Mouse (Mus musculus) c-Kit-positive CD71-negative TER-119-negative erythroid progenitor cells, embryonic 14.5 days (primary cell): ENCODE results near the gene Tnf.

Experiments
- DNase-seq: peaks from one replicate; pipeline ENCODE4 v3.0.0-alpha.2; 2013; ENCODE audit warnings: low read depth

The Tnf gene

DNA sequence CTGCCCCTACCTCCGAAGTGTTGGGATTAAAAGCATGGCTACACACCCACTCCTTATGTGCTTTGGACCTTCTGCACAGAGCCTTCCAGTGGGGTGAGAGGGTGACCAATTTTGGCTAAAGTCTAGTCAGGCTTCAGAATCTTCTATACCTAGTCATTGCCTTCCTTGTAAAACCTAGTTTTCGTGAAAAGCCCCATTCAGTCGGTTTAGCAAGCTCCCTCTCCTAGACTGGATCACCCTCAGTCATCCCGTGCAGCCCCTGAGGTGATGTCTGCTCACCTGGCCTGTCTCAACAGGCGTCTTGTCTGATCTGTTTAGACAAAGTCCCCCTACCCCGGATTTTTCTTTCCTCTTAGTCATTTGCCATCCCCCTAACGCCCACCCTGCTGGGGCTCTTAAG, 3.8 kb downstream of the Tnf start:
- DNase-seq: no peak

DNA sequence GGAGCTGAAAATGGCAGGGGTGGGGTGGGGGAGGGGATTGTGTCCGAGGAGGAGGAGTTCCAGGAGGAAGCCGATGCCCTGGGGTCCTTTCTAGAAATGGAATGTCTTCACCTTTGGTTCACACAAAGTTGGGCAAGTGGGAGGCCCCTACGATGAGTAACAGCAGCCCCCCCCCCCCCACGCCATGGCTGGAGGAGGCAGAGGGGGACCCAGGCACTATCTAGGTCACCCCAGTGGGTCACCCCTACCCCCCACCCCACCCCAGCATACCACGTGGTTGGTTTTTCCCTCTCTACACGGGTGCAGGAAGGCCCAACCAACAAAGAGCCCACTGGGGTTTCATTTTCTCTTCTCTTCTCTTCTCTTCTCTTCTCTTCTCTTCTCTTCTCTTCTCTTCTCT, 4.7 kb downstream of the Tnf start:
- no peak for DNase-seq

DNA sequence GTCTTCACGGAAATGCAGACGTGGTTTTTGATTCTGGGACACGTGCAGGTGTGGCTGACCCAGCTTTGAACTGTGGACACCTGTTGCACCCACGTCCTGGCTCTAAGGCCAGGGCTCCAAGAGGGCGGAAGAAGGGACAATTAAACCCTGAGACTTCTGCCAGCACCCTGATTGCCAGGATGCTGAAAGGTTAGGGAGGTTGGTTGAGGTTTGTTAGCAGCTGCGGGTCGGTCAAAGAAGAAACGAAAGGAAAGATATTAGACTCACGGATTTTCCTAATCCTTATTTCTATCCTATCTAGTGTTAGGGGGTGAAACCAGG, 5.5 kb downstream of the Tnf start:
- no peak for DNase-seq

GRCm38 (mm10) chr17:35195631-35196320, 6.0 kb downstream of the Tnf start:
- no peak for DNase-seq

GRCm38 (mm10) chr17:35194844-35195630, 6.8 kb downstream of the Tnf start:
- DNase-seq: no peak

GRCm38 (mm10) chr17:35193881-35194843, 7.6 kb downstream of the Tnf start, which contains the start of gene Ltb:
Ltb (plus strand) TSS chr17:35194439.
- DNase-seq: no peak

DNA sequence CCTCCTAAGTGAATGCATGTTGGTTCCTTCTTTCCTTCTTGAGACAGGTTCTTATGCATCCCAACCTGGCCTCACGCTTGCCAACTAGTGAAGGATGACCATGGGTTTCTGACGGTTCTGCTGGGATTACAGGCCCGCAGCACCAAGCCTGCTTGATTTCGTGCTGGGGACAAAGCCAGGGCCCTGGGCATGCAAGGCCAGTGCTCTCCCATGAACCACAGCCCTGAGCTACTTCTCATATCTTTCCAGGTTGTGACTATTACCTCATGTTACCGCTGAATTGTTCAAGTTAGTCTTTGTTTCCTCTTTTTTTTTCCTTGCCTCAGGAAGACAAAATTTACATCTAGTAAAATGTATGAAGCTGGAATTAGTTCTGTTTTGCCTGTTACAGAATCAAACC, 8.9 kb downstream of the Tnf start:
- no peak for DNase-seq

DNA sequence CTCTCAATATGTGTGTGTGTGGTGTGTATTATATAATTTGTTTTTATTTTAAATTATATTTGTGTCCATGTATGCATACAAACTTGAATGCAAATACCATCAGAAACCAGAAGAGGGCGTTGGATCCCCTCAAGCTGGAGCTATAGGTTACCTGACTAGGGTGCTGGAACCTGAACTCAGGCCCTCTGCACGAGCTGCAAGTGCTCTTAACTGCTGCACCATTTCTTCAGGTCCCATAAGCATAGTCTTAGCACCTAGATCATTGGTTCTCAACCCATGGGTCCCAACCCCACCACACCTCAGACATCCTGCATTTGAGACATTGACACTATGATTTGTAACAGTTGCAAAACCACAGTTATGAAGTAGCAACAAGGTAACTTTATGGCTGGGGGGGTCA, 10.1 kb downstream of the Tnf start:
- DNase-seq: no peak

- DNase-seq: no peak
Measured at GRCm38 (mm10) chr17:35190096-35190495, 11.7 kb downstream of the Tnf start.

- DNase-seq: no peak
Measured at GRCm38 (mm10) chr17:35189186-35189585, 12.6 kb downstream of the Tnf start.

DNA sequence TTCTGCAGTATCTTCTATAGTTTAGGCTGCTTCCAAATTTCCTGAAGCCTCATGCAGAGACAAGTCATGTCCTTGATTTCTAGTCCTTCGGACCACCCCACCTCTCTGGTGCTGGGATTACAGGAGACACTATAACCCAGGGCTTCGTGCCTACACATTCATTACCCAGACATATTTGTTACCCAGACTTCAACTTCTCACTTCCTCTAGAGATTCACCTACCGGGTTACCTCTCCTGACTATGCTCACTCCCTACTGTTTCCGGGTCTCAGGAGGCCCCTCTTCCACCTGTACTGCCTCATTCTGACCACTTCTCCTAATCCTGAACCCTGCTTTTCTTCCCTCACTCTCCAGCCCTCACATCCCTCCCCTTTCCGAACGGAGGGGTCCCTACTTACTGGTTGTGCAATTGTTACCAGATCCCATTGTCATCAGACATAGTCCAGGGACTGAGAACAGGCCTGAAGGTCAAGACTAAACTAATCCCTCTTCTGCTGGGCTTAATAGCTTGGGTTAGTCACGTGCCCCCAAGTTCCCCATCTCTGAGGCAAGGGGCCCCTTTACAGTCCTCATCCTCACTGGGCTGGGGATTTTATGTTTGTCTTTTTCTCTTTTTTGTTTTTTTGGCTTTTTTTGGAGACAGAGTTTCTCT, 13.7 kb downstream of the Tnf start, which contains the start of gene Lst1:
Gene Lst1, minus strand, starts transcription at position 481 of the 652 bp plus-strand sequence.
- DNase-seq: no peak

GRCm38 (mm10) chr17:35187345-35187744, 14.5 kb downstream of the Tnf start:
- DNase-seq: no peak

DNA sequence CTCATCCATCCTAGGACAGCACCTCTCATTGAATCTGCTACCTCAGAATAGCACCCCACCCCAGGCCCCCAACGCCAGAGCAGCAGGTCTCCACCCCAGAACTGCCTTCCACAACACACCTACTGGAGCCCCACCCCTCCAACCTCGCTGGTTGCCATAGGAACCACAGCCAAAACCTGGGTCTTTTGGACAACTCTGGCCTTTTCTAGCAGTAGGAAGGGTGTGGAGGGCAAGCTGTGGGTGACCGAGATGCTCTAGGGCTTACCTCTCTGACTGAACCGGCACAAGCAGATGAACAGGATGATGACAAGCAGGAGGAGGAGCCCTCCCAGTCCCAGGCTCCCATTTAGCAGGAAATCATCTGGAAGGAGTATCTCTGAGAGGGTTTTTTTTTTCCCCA, 15.1 kb downstream of the Tnf start:
- no peak for DNase-seq

- DNase-seq: peak; percentile 83
Measured at GRCm38 (mm10) chr17:35185639-35186611, 15.9 kb downstream of the Tnf start.

DNA sequence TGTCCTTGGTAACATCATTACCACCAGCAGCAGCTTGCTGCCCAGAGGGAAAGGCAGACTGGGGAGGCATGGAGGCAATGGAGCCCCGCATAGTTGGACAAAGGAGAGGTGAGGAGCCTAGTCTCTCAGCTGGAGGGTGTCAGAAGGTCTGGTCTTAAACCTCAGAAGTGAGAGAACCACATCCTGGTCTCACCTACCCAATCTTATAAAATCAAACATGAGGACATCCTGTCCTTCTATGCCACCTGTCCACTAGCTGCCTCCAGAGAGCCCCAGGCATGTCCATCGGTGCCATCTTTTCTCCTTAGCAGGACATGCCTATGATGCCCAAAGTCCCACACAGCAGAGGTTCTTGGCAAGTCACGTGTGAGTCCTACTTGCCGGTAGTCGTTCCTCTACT, 21.7 kb downstream of the Tnf start:
- no peak for DNase-seq

- no peak for DNase-seq
Measured at GRCm38 (mm10) chr17:35178528-35178927, 23.3 kb downstream of the Tnf start.

GRCm38 (mm10) chr17:35175968-35176367, 25.8 kb downstream of the Tnf start, which contains the start of gene Aif1:
Aif1 (minus strand) TSS chr17:35176068.
- no peak for DNase-seq

- no peak for DNase-seq
Measured at GRCm38 (mm10) chr17:35175382-35175781, 26.4 kb downstream of the Tnf start.

DNA sequence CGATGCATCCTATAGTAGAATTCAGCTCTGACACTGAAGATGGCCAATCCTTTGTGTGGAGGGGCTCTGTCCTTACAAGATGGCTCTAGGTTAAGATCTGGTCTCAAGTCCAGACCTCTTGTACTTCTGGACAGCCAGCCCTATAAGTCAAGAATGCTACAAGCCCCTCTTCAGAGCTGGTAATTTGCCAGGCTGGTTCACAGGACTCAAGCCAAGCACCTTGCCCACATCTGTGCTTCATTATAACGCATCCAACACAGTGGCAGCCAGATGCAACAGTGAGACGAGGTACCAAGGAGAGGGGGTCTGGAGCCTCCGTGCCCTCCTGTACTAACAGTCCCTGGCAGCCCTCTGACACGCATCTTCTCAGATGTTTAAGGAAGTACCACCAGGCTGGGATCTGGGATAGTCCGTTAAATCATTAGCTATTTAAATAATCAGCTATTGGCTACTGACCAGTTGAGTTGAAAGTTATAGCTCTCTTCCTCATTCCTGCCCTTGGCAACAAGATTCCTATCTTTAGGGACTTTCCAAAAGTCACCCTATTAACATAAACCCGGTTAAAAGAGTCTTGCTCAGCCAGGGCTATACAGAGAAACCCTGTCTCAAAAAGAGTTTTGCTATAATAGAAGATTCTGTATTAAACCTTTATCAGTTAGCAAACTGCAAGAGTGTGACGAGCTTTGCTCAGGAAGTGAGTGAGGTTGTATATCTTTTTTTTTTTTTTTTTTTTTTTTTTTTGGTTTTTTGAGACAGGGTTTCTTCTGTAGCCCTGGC, 27.4 kb downstream of the Tnf start:
- no peak for DNase-seq

DNA sequence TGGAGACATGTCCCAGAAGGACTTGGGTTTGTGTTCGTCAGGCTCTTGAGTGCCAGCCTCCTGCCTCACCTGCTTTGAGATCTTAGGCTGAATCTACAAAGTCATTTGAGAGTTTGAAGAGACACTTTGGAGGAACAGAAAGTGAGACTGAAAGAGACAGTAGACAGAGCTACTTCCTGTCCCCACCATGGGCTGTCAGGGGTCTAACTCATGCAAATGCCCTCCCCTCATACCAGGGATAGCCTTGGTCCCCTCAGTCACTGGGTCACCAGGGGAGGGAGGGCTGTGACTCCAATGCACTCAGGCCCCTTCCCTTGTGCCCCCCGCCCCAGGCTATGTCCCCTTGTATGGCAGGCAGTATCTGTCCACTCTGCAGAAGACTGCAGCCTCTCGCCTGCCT, 28.5 kb downstream of the Tnf start:
- no peak for DNase-seq
